Mouse (Mus musculus) layer of hippocampus, postnatal 14 days (tissue): ENCODE measurements around the gene Fignl2. TPM values are rescaled to one million over a fixed set of nuclear protein-coding genes. Genes with fewer than 3 reads are reported as not detected.
"Not testable (repeated sequence)": the region's sequence is repeated elsewhere in the genome, so short reads cannot be mapped to it uniquely, and the experiment has no call there.

ENCODE experiments used
- DNase-seq, 2 experiments: peaks; one replicate each; pipeline ENCODE4 v3.0.0; 2021 to 2022; ENCODE audit warnings: low spot score in 2 of 2, mixed read lengths in 1 of 2
- long read RNA-seq, 2 experiments: library from polyadenylated mRNA; stranded (forward); transcript quantifications; one replicate each; pipeline ENCODE4 v2.0.0; 2021
- total RNA-seq, 2 experiments: library from RNA; stranded (reverse); gene quantifications; 2 replicates each; pipeline ENCODE4 v1.2.3; 2021

Gene Fignl2
- total RNA-seq = 1 to 10 TPM; 1.1 to 1.2 TPM
- long read RNA-seq, experiment 1, full-length matches to known transcripts = 1 of 1 reads
- long read RNA-seq, experiment 1, partial matches to known transcripts = 0 of 1 reads
- long read RNA-seq, experiment 1, other reads (novel, unspliced or antisense) = 0 of 1 reads
- long read RNA-seq, experiment 2 = 0 reads

- no peak for DNase-seq
Measured at GRCm38 (mm10) chr15:101077813-101078730, at the start of gene Fignl2. Fignl2 (minus strand) TSS chr15:101078567.

- no peak for DNase-seq
Measured at GRCm38 (mm10) chr15:101126876-101127544, 48.6 kb upstream of the Fignl2 start.

- DNase-seq = no peak
Measured at GRCm38 (mm10) chr15:101125561-101125960, 47.2 kb upstream of the Fignl2 start.

GRCm38 (mm10) chr15:101123202-101123601 lies 44.8 kb upstream of the Fignl2 start:
- no peak for DNase-seq

- DNase-seq = no peak
Measured at GRCm38 (mm10) chr15:101122290-101122589, 43.9 kb upstream of the Fignl2 start.

- no peak for DNase-seq
Measured at GRCm38 (mm10) chr15:101121411-101122289, 43.3 kb upstream of the Fignl2 start.

DNA sequence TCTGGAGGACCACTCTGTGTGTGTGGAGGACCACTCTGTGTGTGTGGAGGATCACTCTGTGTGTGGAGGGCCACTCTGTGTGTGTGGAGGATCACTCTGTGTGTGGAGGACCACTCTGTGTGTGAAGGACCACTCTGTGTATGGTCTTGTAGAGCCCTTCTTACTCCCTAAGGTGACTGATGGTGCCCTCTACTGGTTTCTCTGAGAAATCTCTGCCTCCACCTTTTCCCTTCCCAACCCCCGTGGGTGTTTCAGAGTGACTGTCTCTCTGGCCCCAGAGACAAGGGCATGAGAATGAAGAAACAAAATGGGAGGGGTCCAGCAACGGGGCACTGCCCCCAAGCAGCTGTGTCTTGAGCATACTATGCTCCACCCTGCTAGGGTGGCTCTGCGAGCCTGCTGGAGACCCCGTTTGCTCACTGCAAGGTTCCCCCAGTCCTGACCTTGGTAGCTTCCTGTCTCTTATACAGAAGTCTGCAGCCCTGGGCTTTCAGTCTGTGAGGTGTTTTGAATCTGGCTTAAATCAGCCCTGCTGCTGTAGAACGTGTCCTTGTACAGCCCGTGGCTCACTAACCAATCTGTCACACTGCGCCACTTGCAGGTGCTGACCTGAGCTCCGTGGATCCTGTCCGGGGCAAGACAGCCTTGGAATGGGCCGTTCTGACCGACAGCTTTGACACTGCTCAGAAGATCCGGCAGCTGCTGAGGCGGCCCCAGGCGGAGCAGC lies 40.2 kb upstream of the Fignl2 start:
- DNase-seq = no peak

GRCm38 (mm10) chr15:101115511-101116110 lies 37.2 kb upstream of the Fignl2 start, which contains the start of gene Ankrd33:
Ankrd33 (plus strand) TSS chr15:101115755.
- no peak for DNase-seq

GRCm38 (mm10) chr15:101113778-101114177 lies 35.4 kb upstream of the Fignl2 start:
- not testable (repeated sequence) for DNase-seq

GRCm38 (mm10) chr15:101113176-101113575 lies 34.8 kb upstream of the Fignl2 start:
- DNase-seq = no peak

GRCm38 (mm10) chr15:101107906-101108671 lies 29.7 kb upstream of the Fignl2 start:
- no peak for DNase-seq

- no peak for DNase-seq
Measured at GRCm38 (mm10) chr15:101106011-101106410, 27.6 kb upstream of the Fignl2 start.

- DNase-seq = peak; percentile 67 to 70
Measured at GRCm38 (mm10) chr15:101105496-101105994, 27.2 kb upstream of the Fignl2 start.

DNA sequence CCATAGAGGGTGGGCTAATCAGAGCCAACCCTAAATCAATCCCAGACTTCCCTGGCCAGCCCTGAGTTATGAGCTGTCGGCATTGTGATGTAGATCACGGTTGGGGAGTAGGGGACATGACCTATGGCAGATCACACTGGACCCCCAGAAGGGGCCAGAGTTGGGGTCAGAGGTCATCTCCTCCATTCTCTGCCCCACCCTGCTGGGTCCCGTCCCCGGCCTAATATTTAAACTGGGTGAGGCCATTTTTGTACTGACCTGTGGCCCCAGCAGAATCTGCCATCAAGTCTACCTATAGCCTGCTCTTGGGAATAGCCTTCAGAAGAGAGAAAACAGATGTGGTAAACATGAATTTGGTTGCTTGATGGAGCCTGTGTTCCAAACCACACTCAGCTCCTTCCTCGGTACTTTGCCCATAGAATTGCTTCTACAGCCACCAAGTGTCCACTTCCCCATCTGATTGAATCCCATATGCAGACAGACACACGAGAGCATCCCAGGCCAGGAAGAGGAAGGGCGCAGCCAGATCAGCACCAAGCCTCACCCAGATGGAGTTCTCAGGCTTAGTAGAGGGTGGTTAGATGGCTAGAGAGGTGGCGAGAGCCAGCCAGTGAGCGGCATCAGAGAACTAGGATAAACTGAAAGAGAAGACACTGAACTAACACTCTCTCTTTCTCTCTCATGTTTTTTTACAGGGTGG lies 25.4 kb upstream of the Fignl2 start:
- no peak for DNase-seq

- no peak for DNase-seq
Measured at GRCm38 (mm10) chr15:101100996-101101395, 22.6 kb upstream of the Fignl2 start.

- DNase-seq = no peak
Measured at GRCm38 (mm10) chr15:101097985-101098651, 19.8 kb upstream of the Fignl2 start.

- no peak for DNase-seq
Measured at GRCm38 (mm10) chr15:101095392-101095791, 17.0 kb upstream of the Fignl2 start.

- DNase-seq = no peak
Measured at GRCm38 (mm10) chr15:101094979-101095378, 16.6 kb upstream of the Fignl2 start.
